Mouse (Mus musculus) 3T3-L1 (cell line): ENCODE measurements at regions not wholly inside any gene's neighbourhood (a gene's known extent, or its start where the extent isn't known, plus 50 kb on each side); places are given as distances from the start of the nearest gene placed in this dataset.
"Not testable (repeated sequence)": the region's sequence is repeated elsewhere in the genome, so short reads cannot be mapped to it uniquely, and the experiment has no call there.

Experiments
- DNase-seq: peaks from one replicate; pipeline ENCODE4 v3.0.0-alpha.2; 2015; ENCODE audit warnings: low read depth, low spot score

GRCm38 (mm10) chr7:116596914-116597313 is 92.7 kb downstream of the Nucb2 start:
- DNase-seq = no peak

- DNase-seq = no peak
These were observed 96.2 kb downstream of the Nucb2 start for GRCm38 (mm10) chr7:116600340-116600739.

GRCm38 (mm10) chr7:116603167-116603839 is 99.1 kb downstream of the Nucb2 start:
- peak; percentile 39 for DNase-seq

- no peak for DNase-seq
These were observed 99.6 kb downstream of the Nucb2 start for GRCm38 (mm10) chr7:116603840-116604194.

- no peak for DNase-seq
These were observed 102.1 kb downstream of the Nucb2 start for GRCm38 (mm10) chr7:116606255-116606654.

GRCm38 (mm10) chr7:116606751-116607483 is 102.7 kb downstream of the Nucb2 start:
- no peak for DNase-seq

- peak; percentile 4 for DNase-seq
These were observed 103.6 kb downstream of the Nucb2 start for GRCm38 (mm10) chr7:116607628-116608225.

- peak; percentile 75 for DNase-seq
These were observed 104.3 kb downstream of the Nucb2 start for GRCm38 (mm10) chr7:116608350-116609085.

GRCm38 (mm10) chr7:116609406-116609805 is 105.2 kb downstream of the Nucb2 start:
- no peak for DNase-seq

- no peak for DNase-seq
These were observed 105.7 kb downstream of the Nucb2 start for GRCm38 (mm10) chr7:116609906-116610305.

GRCm38 (mm10) chr7:116615984-116616383 is 111.8 kb downstream of the Nucb2 start:
- no peak for DNase-seq

- no peak for DNase-seq
These were observed 115.5 kb downstream of the Nucb2 start for GRCm38 (mm10) chr7:116619636-116620035.

- no peak for DNase-seq
These were observed 116.2 kb downstream of the Nucb2 start for GRCm38 (mm10) chr7:116620381-116620780.

GRCm38 (mm10) chr7:116633210-116633609 is 129.0 kb downstream of the Nucb2 start:
- no peak for DNase-seq

- peak; percentile 68 for DNase-seq
These were observed 140.9 kb downstream of the Nucb2 start for GRCm38 (mm10) chr7:116644902-116645650.

GRCm38 (mm10) chr7:116654466-116654865 is 150.3 kb downstream of the Nucb2 start:
- peak; percentile 15 for DNase-seq

- DNase-seq = not testable (repeated sequence)
These were observed 152.9 kb downstream of the Nucb2 start for GRCm38 (mm10) chr7:116657040-116657439.

GRCm38 (mm10) chr7:116665581-116665980 is 161.4 kb downstream of the Nucb2 start:
- DNase-seq = no peak

- no peak for DNase-seq
These were observed 170.2 kb downstream of the Nucb2 start for GRCm38 (mm10) chr7:116674199-116675019.

GRCm38 (mm10) chr7:116676696-116677095 is 172.5 kb downstream of the Nucb2 start:
- DNase-seq = no peak
